Mouse (Mus musculus): ENCODE results near the gene Ccnt1. TPM values are rescaled to one million over a fixed set of nuclear protein-coding genes. Genes with fewer than 3 reads are reported as not detected.

Gene Ccnt1
- total and polyA plus RNA-seq, 3 experiments: 19.5 to 63.2 (median 44.0) TPM

DNA sequence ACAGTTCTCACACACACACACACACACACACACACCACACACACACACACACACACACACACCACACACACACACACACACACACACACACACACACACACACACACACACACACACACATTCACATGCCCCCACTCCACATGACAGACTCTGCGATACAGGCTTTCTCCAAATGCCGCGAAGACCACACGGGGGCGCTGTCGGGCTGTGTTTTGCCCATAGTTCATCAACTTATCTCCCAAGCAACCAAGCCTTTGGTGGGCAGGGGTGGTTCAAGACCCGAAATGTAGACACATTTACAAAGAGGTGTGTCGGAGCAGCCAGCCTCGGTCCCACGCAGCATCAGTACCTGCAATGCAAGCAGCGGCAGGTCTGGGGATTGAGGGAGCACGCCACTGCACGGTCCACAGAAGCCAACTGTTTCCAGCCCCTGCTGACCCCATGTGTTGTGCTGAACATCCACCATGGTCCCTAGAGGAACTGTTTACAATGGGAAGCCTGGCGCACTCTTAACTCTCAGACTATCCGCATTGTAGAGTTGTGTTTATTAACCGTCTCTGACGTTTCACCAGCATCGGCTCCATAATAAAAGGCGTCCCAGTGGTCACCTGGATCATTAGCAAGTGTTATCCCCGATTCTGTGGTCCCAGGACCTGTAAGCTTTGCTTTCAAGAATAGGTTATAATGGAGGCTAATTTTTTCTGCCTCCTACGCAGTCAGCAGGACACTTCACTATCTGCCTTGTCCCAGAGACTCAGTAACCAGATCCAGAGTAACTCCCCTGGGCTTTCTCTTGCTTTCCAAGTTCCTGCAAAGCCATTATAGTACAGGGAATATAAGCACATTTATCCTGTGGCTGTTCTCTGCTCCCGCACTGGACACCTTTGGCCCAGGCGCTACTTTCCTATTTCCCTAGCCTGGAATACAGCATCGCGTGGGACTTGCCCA, 60.0 kb downstream of the Ccnt1 start:
- peaks cover 0 to 25% of the 10 kb centered on the region in 2 experiments; a peak in 2 of 4 replicates for H3K36me3 ChIP-seq (ENCODE audit: control insufficient read depth in 1 of 2, insufficient read depth in 2 of 2, low read length in 2 of 2)
- H3K4me1 ChIP-seq (ENCODE audit: control insufficient read depth in 1 of 2, insufficient read depth in 2 of 2, low read length in 2 of 2): peaks cover 19 to 40% of the 10 kb centered on the region in 2 experiments
- peak overlapping the region; percentile 76 for H3K9ac ChIP-seq (ENCODE audit: control insufficient read depth, low read depth, low read length, poor library complexity, severe bottlenecking)
- H3K79me2 ChIP-seq (ENCODE audit: control insufficient read depth, insufficient read depth, low read length, poor library complexity): no peaks in the 10 kb centered on the region; the same call in 1 of the 2 replicates
- no peaks in the 10 kb centered on the region for H3K27me3 ChIP-seq (ENCODE audit: control insufficient read depth in 1 of 2, insufficient read depth in 2 of 2, low read length in 2 of 2)
- peak overlapping the region; percentile 90 for H3K27ac ChIP-seq (ENCODE audit: control insufficient read depth, low read depth, low read length)
- H3K4me3 ChIP-seq (ENCODE audit: control insufficient read depth in 1 of 2, insufficient read depth in 1 of 2, low read depth in 2 of 2, low read length in 2 of 2): peak overlapping the region; percentile 72 to 73
- H3K9me3 ChIP-seq (replicated peaks; ENCODE audit: insufficient read depth, low read length): no peaks in the 10 kb centered on the region
- DNase-seq (ENCODE audit: low read depth, low spot score): peak; percentile 98
- TF ChIP-seq KAT2A (conservative IDR thresholded peaks at IDR 0.05; ENCODE audit: low read depth, low read length) (no peak), USF2 (IDR thresholded peaks at IDR 0.05; ENCODE audit: borderline replicate concordance in 1 of 2, insufficient read depth in 1 of 2, low read depth in 1 of 2, low read length in 2 of 2) (no peak), CHD2 (IDR thresholded peaks at IDR 0.05; ENCODE audit: low read length) (no peak), MAZ (IDR thresholded peaks at IDR 0.05; ENCODE audit: low read depth, low read length) (peak; percentile 89), GATA1 (IDR thresholded peaks at IDR 0.05; ENCODE audit: low read depth, low read length) (peak; percentile 54), BHLHE40 (IDR thresholded peaks at IDR 0.05; ENCODE audit: borderline replicate concordance, low read depth, low read length) (no peak; the same call in 1 of the 2 replicates), EP300 (IDR thresholded peaks at IDR 0.05; ENCODE audit: low read depth in 1 of 2, low read length in 2 of 2) (peak in 1 of 2 experiments; percentile 15; a peak in 2 of 4 replicates), ELF1 (IDR thresholded peaks at IDR 0.05; ENCODE audit: low read depth, low read length) (0 out of 2 replicates have a peak, but pooled peaks have one; percentile 28), TCF12 (IDR thresholded peaks at IDR 0.05; ENCODE audit: low read depth, low read length) (no peak), POLR2AphosphoS5 (IDR thresholded peaks at IDR 0.05; ENCODE audit: borderline replicate concordance, low read depth, low read length) (no peak), MAFK (IDR thresholded peaks at IDR 0.05; ENCODE audit: borderline replicate concordance, low read depth, low read length) (no peak), HCFC1 (IDR thresholded peaks at IDR 0.05; ENCODE audit: low read depth, low read length) (no peak), RCOR1 (IDR thresholded peaks at IDR 0.05; ENCODE audit: low read depth, low read length) (no peak), POLR2A (IDR thresholded peaks at IDR 0.05; ENCODE audit: control insufficient read depth in 1 of 2, insufficient read depth in 1 of 2, low read depth in 1 of 2, low read length in 2 of 2, poor library complexity in 1 of 2) (peak in 1 of 2 experiments; percentile 42; a peak in 1 of 4 replicates), UBTF (IDR thresholded peaks at IDR 0.05; ENCODE audit: borderline replicate concordance, insufficient read depth, low read depth, low read length) (no peak), CHD1 (IDR thresholded peaks at IDR 0.05; ENCODE audit: low read depth, low read length) (no peak; the same call in 1 of the 2 replicates), SIN3A (IDR thresholded peaks at IDR 0.05; ENCODE audit: low read length) (peak; percentile 77), E2F4 (IDR thresholded peaks at IDR 0.05; ENCODE audit: borderline replicate concordance, low read depth, low read length) (no peak), ZMIZ1 (IDR thresholded peaks at IDR 0.05; ENCODE audit: low read depth, low read length) (no peak), GABPA (IDR thresholded peaks at IDR 0.05; ENCODE audit: low read depth, low read length) (no peak), TBP (IDR thresholded peaks at IDR 0.05; ENCODE audit: low read depth, low read length) (0 out of 2 replicates have a peak, but pooled peaks have one; percentile 32), NRF1 (IDR thresholded peaks at IDR 0.05; ENCODE audit: insufficient read depth, low read depth, low read length, poor library complexity, severe bottlenecking) (no peak), MXI1 (IDR thresholded peaks at IDR 0.05; ENCODE audit: low read depth, low read length) (no peak; the same call in 1 of the 2 replicates), NELFE (IDR thresholded peaks at IDR 0.05; ENCODE audit: low read depth, low read length) (no peak), ZKSCAN1 (IDR thresholded peaks at IDR 0.05; ENCODE audit: low read depth, low read length) (no peak), USF1 (IDR thresholded peaks at IDR 0.05; ENCODE audit: low read depth, low read length) (0 out of 2 replicates have a peak, but pooled peaks have one; percentile 45), MEF2A (IDR thresholded peaks at IDR 0.05; ENCODE audit: extremely low read depth, insufficient replicate concordance, low read depth, low read length, poor library complexity, severe bottlenecking) (no peak), ZC3H11A (IDR thresholded peaks at IDR 0.05; ENCODE audit: low read depth, low read length) (peak; percentile 86), MAX (IDR thresholded peaks at IDR 0.05; ENCODE audit: low read length) (no peak), JUND (IDR thresholded peaks at IDR 0.05; ENCODE audit: low read depth, low read length) (0 out of 2 replicates have a peak, but pooled peaks have one; percentile 22), POLR2AphosphoS2 (IDR thresholded peaks at IDR 0.05; ENCODE audit: low read length) (no peak), ETS1 (IDR thresholded peaks at IDR 0.05; ENCODE audit: low read depth, low read length) (0 out of 2 replicates have a peak, but pooled peaks have one; percentile 39), SMC3 (IDR thresholded peaks at IDR 0.05; ENCODE audit: low read depth, low read length) (peak; percentile 80), TAL1 (IDR thresholded peaks at IDR 0.05; ENCODE audit: low read length) (no peak)
